ENCODE assay signal across 32 mouse cellular contexts in the genomic region with DNA sequence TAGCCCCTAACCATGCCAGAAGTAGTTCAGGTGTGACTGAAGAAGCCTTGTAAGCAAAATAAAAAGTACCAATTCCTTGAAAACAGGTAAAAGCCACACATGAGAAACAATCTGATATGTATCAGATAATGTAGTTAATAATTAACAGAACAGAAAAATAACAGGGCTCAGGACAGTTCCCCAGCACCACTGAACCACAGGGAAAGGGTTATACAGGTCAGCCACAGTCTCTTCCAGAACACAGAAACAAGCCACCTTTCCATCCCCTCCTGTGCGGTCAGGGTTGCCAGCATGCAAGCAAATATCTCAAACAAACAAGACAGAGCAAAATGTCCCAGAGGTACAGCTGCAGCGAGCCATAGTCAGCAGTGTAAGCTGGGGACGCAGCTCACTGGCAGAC. TPM values are rescaled to one million over a fixed set of nuclear protein-coding genes. Genes with fewer than 3 reads are reported as not detected.
A peak's percentile ranks its signal among the peaks of the same experiment; 100 is the strongest.
DNase-seq lines count a peak whose midpoint lies in the region; ATAC-seq and TF ChIP-seq lines count a peak whose summit lies in the region.
"Had no signal": no experiment of that assay in that cellular context is flagged by ENCODE, and none has a peak within 500 bp of the region (broad histone marks: within the 10 kb centered on the region; RNA-seq: fewer than 3 reads in every experiment).

No protein-coding gene starts in this region.

- no peak overlapping the region for H3K27ac ChIP-seq in heart, embryonic 10.5 days
- H3K27ac ChIP-seq in kidney, postnatal 0 days, result no peak overlapping the region
- no peak overlapping the region for H3K27ac ChIP-seq in kidney, embryonic 15.5 days
- H3K27ac ChIP-seq in liver, embryonic 13.5 days, result peak overlapping the region; percentile 53; the same call in 1 of the 2 replicates
- no peak overlapping the region for H3K27ac ChIP-seq in stomach, embryonic 16.5 days (ENCODE audit: low read length)
- no peak overlapping the region for H3K27ac ChIP-seq in forebrain, embryonic 12.5 days
- H3K27ac ChIP-seq: embryonic facial prominence, embryonic 12.5 days; heart, adult 2 months; heart, embryonic 13.5 days; hindbrain, embryonic 10.5 days; hindbrain, embryonic 15.5 days; limb, embryonic 10.5 days; limb, embryonic 15.5 days; neural tube, embryonic 12.5 days had no signal

- peak; percentile 36; the same call in 1 of the 2 replicates for ATAC-seq in kidney, postnatal 0 days (replicated peaks; ENCODE audit: low FRiP score, low read depth)
- ATAC-seq in kidney, embryonic 15.5 days (replicated peaks; ENCODE audit: low FRiP score), result no peak
- ATAC-seq in liver, embryonic 13.5 days (ENCODE audit: low read depth), result no peak
- ATAC-seq in stomach, embryonic 16.5 days (ENCODE audit: insufficient read depth, low FRiP score), result 0 out of 2 replicates have a peak, but pooled peaks have one; percentile 25
- ATAC-seq in forebrain, embryonic 12.5 days (ENCODE audit: low FRiP score), result no peak
- ATAC-seq: forebrain, postnatal 0 days; inflammation-experienced regulatory T-cells, adult 6 months had no signal

- H3K36me3 ChIP-seq in heart, embryonic 10.5 days, result no peaks in the 10 kb centered on the region
- no peaks in the 10 kb centered on the region for H3K36me3 ChIP-seq in kidney, postnatal 0 days (ENCODE audit: insufficient read depth, low read length)
- H3K36me3 ChIP-seq in kidney, embryonic 15.5 days, result no peaks in the 10 kb centered on the region
- H3K36me3 ChIP-seq in liver, embryonic 13.5 days, result no peaks in the 10 kb centered on the region
- H3K36me3 ChIP-seq in stomach, embryonic 16.5 days (ENCODE audit: control insufficient read depth, insufficient read depth, low read length), result no peaks in the 10 kb centered on the region
- no peaks in the 10 kb centered on the region for H3K36me3 ChIP-seq in forebrain, embryonic 12.5 days (replicated peaks)
- H3K36me3 ChIP-seq: embryonic facial prominence, embryonic 12.5 days; G1E; heart, embryonic 13.5 days; limb, embryonic 10.5 days; limb, embryonic 15.5 days had no signal

- 72% methylated on average over 3 of the region's 3 CpGs for WGBS in heart, embryonic 10.5 days
- WGBS in kidney, postnatal 0 days, result 57% methylated on average over 3 of the region's 3 CpGs
- WGBS in kidney, embryonic 15.5 days, result 71% methylated on average over 3 of the region's 3 CpGs
- 68% methylated on average over 3 of the region's 3 CpGs for WGBS in liver, embryonic 13.5 days (ENCODE audit: insufficient replicate concordance)
- WGBS in stomach, embryonic 16.5 days, result 52% methylated on average over 3 of the region's 3 CpGs
- 75% methylated on average over 3 of the region's 3 CpGs for WGBS in forebrain, embryonic 12.5 days

- H3K9ac ChIP-seq in kidney, postnatal 0 days (ENCODE audit: low read depth, low read length), result no peak overlapping the region
- H3K9ac ChIP-seq in kidney, embryonic 15.5 days, result no peak overlapping the region
- H3K9ac ChIP-seq in liver, embryonic 13.5 days, result no peak overlapping the region
- H3K9ac ChIP-seq in stomach, embryonic 16.5 days (ENCODE audit: low read length), result no peak overlapping the region
- H3K9ac ChIP-seq in forebrain, embryonic 12.5 days, result no peak overlapping the region
- H3K9ac ChIP-seq: embryonic facial prominence, embryonic 12.5 days; forebrain, postnatal 0 days; heart, embryonic 13.5 days; hindbrain, embryonic 15.5 days; limb, embryonic 15.5 days; neural tube, embryonic 12.5 days had no signal

- no peaks in the 10 kb centered on the region for H3K27me3 ChIP-seq in heart, embryonic 10.5 days (ENCODE audit: insufficient read depth, poor library complexity, severe bottlenecking)
- H3K27me3 ChIP-seq in kidney, postnatal 0 days (ENCODE audit: insufficient read depth, low read length), result no peaks in the 10 kb centered on the region
- H3K27me3 ChIP-seq in kidney, embryonic 15.5 days, result no peaks in the 10 kb centered on the region
- H3K27me3 ChIP-seq in liver, embryonic 13.5 days, result no peaks in the 10 kb centered on the region
- no peaks in the 10 kb centered on the region for H3K27me3 ChIP-seq in stomach, embryonic 16.5 days (ENCODE audit: control insufficient read depth, insufficient read depth, low read length)
- H3K27me3 ChIP-seq in forebrain, embryonic 12.5 days, result no peaks in the 10 kb centered on the region
- H3K27me3 ChIP-seq: embryonic facial prominence, embryonic 12.5 days; hindbrain, embryonic 15.5 days; limb, embryonic 15.5 days; neural tube, embryonic 12.5 days had no signal

- no peak overlapping the region for H3K4me2 ChIP-seq in kidney, postnatal 0 days (ENCODE audit: low read length)
- no peak overlapping the region for H3K4me2 ChIP-seq in kidney, embryonic 15.5 days
- H3K4me2 ChIP-seq in liver, embryonic 13.5 days, result no peak overlapping the region
- H3K4me2 ChIP-seq in stomach, embryonic 16.5 days (ENCODE audit: low read depth, low read length), result no peak overlapping the region
- no peak overlapping the region for H3K4me2 ChIP-seq in forebrain, embryonic 12.5 days
- H3K4me2 ChIP-seq: embryonic facial prominence, embryonic 12.5 days; heart, embryonic 13.5 days; hindbrain, embryonic 15.5 days; limb, embryonic 15.5 days; midbrain, embryonic 11.5 days; neural tube, embryonic 12.5 days had no signal

- intact Hi-C loops in heart, postnatal 10 days (cut with DNase I), result no loop called here

- H3K9me3 ChIP-seq in heart, embryonic 10.5 days, result no peaks in the 10 kb centered on the region
- no peaks in the 10 kb centered on the region for H3K9me3 ChIP-seq in kidney, postnatal 0 days (replicated peaks; ENCODE audit: low read length)
- H3K9me3 ChIP-seq in kidney, embryonic 15.5 days (replicated peaks), result no peaks in the 10 kb centered on the region
- peaks cover 3% of the 10 kb centered on the region for H3K9me3 ChIP-seq in liver, embryonic 13.5 days (replicated peaks)
- no peaks in the 10 kb centered on the region for H3K9me3 ChIP-seq in stomach, embryonic 16.5 days (replicated peaks; ENCODE audit: control insufficient read depth, low read length)
- no peaks in the 10 kb centered on the region for H3K9me3 ChIP-seq in forebrain, embryonic 12.5 days
- H3K9me3 ChIP-seq: embryonic facial prominence, embryonic 12.5 days; G1E; heart, embryonic 13.5 days; hindbrain, embryonic 10.5 days; hindbrain, embryonic 15.5 days; limb, embryonic 10.5 days; limb, embryonic 15.5 days; neural tube, embryonic 12.5 days had no signal

- H3K4me3 ChIP-seq in heart, embryonic 10.5 days, result no peak overlapping the region
- H3K4me3 ChIP-seq in kidney, postnatal 0 days (replicated peaks; ENCODE audit: low read depth, low read length), result no peak overlapping the region
- no peak overlapping the region for H3K4me3 ChIP-seq in kidney, embryonic 15.5 days (replicated peaks)
- no peak overlapping the region for H3K4me3 ChIP-seq in liver, embryonic 13.5 days (replicated peaks)
- H3K4me3 ChIP-seq in stomach, embryonic 16.5 days (replicated peaks; ENCODE audit: low read length), result no peak overlapping the region
- H3K4me3 ChIP-seq in forebrain, embryonic 12.5 days (replicated peaks), result no peak overlapping the region
- H3K4me3 ChIP-seq: embryonic facial prominence, embryonic 12.5 days; heart, adult 2 months; heart, embryonic 13.5 days; hindbrain, embryonic 10.5 days; hindbrain, embryonic 15.5 days; limb, embryonic 10.5 days; limb, embryonic 15.5 days; myocyte; neural tube, embryonic 12.5 days had no signal

- TF ChIP-seq CTCF in kidney, postnatal 0 days (IDR thresholded peaks at IDR 0.05; ENCODE audit: low read depth), result no peak

- peak; percentile 20 for DNase-seq in heart, embryonic 10.5 days (ENCODE audit: low spot score)
- no peak for DNase-seq in heart, postnatal 10 days
- DNase-seq in kidney, postnatal 0 days (ENCODE audit: low spot score), result no peak
- DNase-seq in liver, embryonic 13.5 days, result no peak
- no peak for DNase-seq in urinary bladder, postnatal 4 days (ENCODE audit: low spot score in 2 of 2)
- DNase-seq: adrenal gland, postnatal 14 days; cerebellum, adult 11-12 months; cerebellum, adult 9-11 months; embryo, embryonic 11 days; forebrain, postnatal 0 days; heart, adult 2 months; heart, postnatal 14 days; layer of hippocampus, adult 9-11 months; lung, postnatal 36 days; right cerebral cortex, postnatal 4 days had no signal

- H3K4me1 ChIP-seq in heart, embryonic 10.5 days, result no peaks in the 10 kb centered on the region
- no peaks in the 10 kb centered on the region for H3K4me1 ChIP-seq in kidney, postnatal 0 days (replicated peaks; ENCODE audit: insufficient read depth, low read length)
- no peaks in the 10 kb centered on the region for H3K4me1 ChIP-seq in kidney, embryonic 15.5 days
- H3K4me1 ChIP-seq in liver, embryonic 13.5 days (replicated peaks), result peaks cover 42% of the 10 kb centered on the region
- no peaks in the 10 kb centered on the region for H3K4me1 ChIP-seq in stomach, embryonic 16.5 days (ENCODE audit: control insufficient read depth, insufficient read depth, low read length)
- no peaks in the 10 kb centered on the region for H3K4me1 ChIP-seq in forebrain, embryonic 12.5 days
- H3K4me1 ChIP-seq: embryonic facial prominence, embryonic 12.5 days; heart, embryonic 13.5 days; hindbrain, embryonic 10.5 days; hindbrain, embryonic 15.5 days; limb, embryonic 10.5 days; limb, embryonic 15.5 days; neural tube, embryonic 12.5 days had no signal

RNA-seq across cellular contexts. Expression of gene Gp9, which starts 18.5 kb away (rescaled TPM):
- 4.8 and 6.2 TPM in 2 replicates for polyA plus RNA-seq in heart, embryonic 10.5 days (2016; fragmentation: Nextera tagmentation; extraction: Ambion mirVana)
- 1 to 10 TPM in 1 of 2 experiments, under 1 TPM in 1; 0.72 to 1.3 TPM for total RNA-seq in heart, postnatal 10 days (2021)
- 0.42 and 0.66 TPM in 2 replicates for polyA plus RNA-seq in kidney, postnatal 0 days (2015; fragmentation: Nextera tagmentation; extraction: Ambion mirVana)
- polyA plus RNA-seq in kidney, embryonic 15.5 days (2015; fragmentation: Nextera tagmentation; extraction: Ambion mirVana), result 1.9 and 2.0 TPM in 2 replicates
- polyA plus RNA-seq in liver, embryonic 13.5 days (2015; fragmentation: Nextera tagmentation; extraction: Ambion mirVana), result 32.7 and 35.6 TPM in 2 replicates
- 1.2 and 1.4 TPM in 2 replicates for polyA plus RNA-seq in stomach, embryonic 16.5 days (2015; fragmentation: Nextera tagmentation; extraction: Ambion mirVana)
- polyA plus RNA-seq in forebrain, embryonic 12.5 days (2016; fragmentation: Nextera tagmentation; extraction: Ambion mirVana), result 0.88 and 1.00 TPM in 2 replicates
- total RNA-seq: gastrocnemius, adult 8-10 months; midbrain, postnatal 0 days had no signal
- polyA plus RNA-seq: midbrain, postnatal 0 days; myocyte had no signal

RNA-seq across cellular contexts. Expression of gene Efcc1, which starts 28.7 kb away (rescaled TPM):
- polyA plus RNA-seq in heart, embryonic 10.5 days (2016; fragmentation: Nextera tagmentation; extraction: Ambion mirVana), result 0.21 and 0.25 TPM in 2 replicates
- total RNA-seq in heart, postnatal 10 days (2021), result 1 to 10 TPM; 2.8 to 3.0 TPM
- polyA plus RNA-seq in kidney, postnatal 0 days (2015; fragmentation: Nextera tagmentation; extraction: Ambion mirVana), result 1.7 and 2.0 TPM in 2 replicates
- 1.4 and 1.5 TPM in 2 replicates for polyA plus RNA-seq in kidney, embryonic 15.5 days (2015; fragmentation: Nextera tagmentation; extraction: Ambion mirVana)
- 0.16 and 0.35 TPM in 2 replicates for polyA plus RNA-seq in liver, embryonic 13.5 days (2015; fragmentation: Nextera tagmentation; extraction: Ambion mirVana)
- polyA plus RNA-seq in stomach, embryonic 16.5 days (2015; fragmentation: Nextera tagmentation; extraction: Ambion mirVana), result 0.90 and 1.3 TPM in 2 replicates
- polyA plus RNA-seq in forebrain, embryonic 12.5 days (2016; fragmentation: Nextera tagmentation; extraction: Ambion mirVana), result 1.6 and 2.0 TPM in 2 replicates
- total RNA-seq: megakaryocyte, adult 5-6 weeks had no signal
- polyA plus RNA-seq: G1E had no signal

RNA-seq across cellular contexts. Expression of gene Rab43, which starts 52.6 kb away (rescaled TPM):
- 4.4 and 5.1 TPM in 2 replicates for polyA plus RNA-seq in heart, embryonic 10.5 days (2016; fragmentation: Nextera tagmentation; extraction: Ambion mirVana)
- total RNA-seq in heart, postnatal 10 days (2021), result 10 to 100 TPM; 16.9 to 26.4 TPM
- 16.4 and 17.1 TPM in 2 replicates for polyA plus RNA-seq in kidney, postnatal 0 days (2015; fragmentation: Nextera tagmentation; extraction: Ambion mirVana)
- 12.6 and 12.7 TPM in 2 replicates for polyA plus RNA-seq in kidney, embryonic 15.5 days (2015; fragmentation: Nextera tagmentation; extraction: Ambion mirVana)
- polyA plus RNA-seq in liver, embryonic 13.5 days (2015; fragmentation: Nextera tagmentation; extraction: Ambion mirVana), result 20.6 and 24.1 TPM in 2 replicates
- polyA plus RNA-seq in stomach, embryonic 16.5 days (2015; fragmentation: Nextera tagmentation; extraction: Ambion mirVana), result 8.9 and 10.7 TPM in 2 replicates
- polyA plus RNA-seq in forebrain, embryonic 12.5 days (2016; fragmentation: Nextera tagmentation; extraction: Ambion mirVana), result 7.7 and 9.2 TPM in 2 replicates

Comparison
In these comparisons a context has a peak if more than half of its experiments do, and no peak if none do; other contexts are left out.
1. ATAC-seq: peak in kidney, postnatal 0 days (single experiment) and stomach, embryonic 16.5 days (single experiment); none in kidney, embryonic 15.5 days (single experiment), liver, embryonic 13.5 days (single experiment) and forebrain, embryonic 12.5 days (single experiment).